Mouse (Mus musculus) retina, postnatal 1 day (tissue): ENCODE results near the gene St3gal4.
"Not testable (repeated sequence)": the region's sequence is repeated elsewhere in the genome, so short reads cannot be mapped to it uniquely, and the experiment has no call there.

Experiments
- DNase-seq: peaks from one replicate; pipeline ENCODE4 v3.0.0-alpha.2; 2012

St3gal4 gene

GRCm38 (mm10) chr9:35119168-35119567 is at the start of gene St3gal4:
Gene St3gal4 (minus strand): TSS chr9:35119268.
- DNase-seq: no peak

- DNase-seq: peak; percentile 92
Observed at GRCm38 (mm10) chr9:35166798-35167635, 47.9 kb upstream of the St3gal4 start.

- peak; percentile 77 for DNase-seq
Observed at GRCm38 (mm10) chr9:35166144-35166797, 47.2 kb upstream of the St3gal4 start.

GRCm38 (mm10) chr9:35164142-35164874 is 45.2 kb upstream of the St3gal4 start:
- no peak for DNase-seq

GRCm38 (mm10) chr9:35163011-35163690 is 44.1 kb upstream of the St3gal4 start:
- DNase-seq: no peak

- no peak for DNase-seq
Observed at GRCm38 (mm10) chr9:35161721-35162120, 42.7 kb upstream of the St3gal4 start.

GRCm38 (mm10) chr9:35160662-35161061 is 41.6 kb upstream of the St3gal4 start:
- DNase-seq: no peak

GRCm38 (mm10) chr9:35158477-35158876 is 39.4 kb upstream of the St3gal4 start:
- DNase-seq: no peak

GRCm38 (mm10) chr9:35156862-35157261 is 37.8 kb upstream of the St3gal4 start:
- DNase-seq: no peak

GRCm38 (mm10) chr9:35156002-35156710 is 37.1 kb upstream of the St3gal4 start:
- peak; percentile 11 for DNase-seq

GRCm38 (mm10) chr9:35152923-35153322 is 33.9 kb upstream of the St3gal4 start:
- peak; percentile 13 for DNase-seq

GRCm38 (mm10) chr9:35148822-35149221 is 29.8 kb upstream of the St3gal4 start:
- not testable (repeated sequence) for DNase-seq

- not testable (repeated sequence) for DNase-seq
Observed at GRCm38 (mm10) chr9:35147261-35147660, 28.2 kb upstream of the St3gal4 start.

- DNase-seq: no peak
Observed at GRCm38 (mm10) chr9:35145829-35146228, 26.8 kb upstream of the St3gal4 start.

- no peak for DNase-seq
Observed at GRCm38 (mm10) chr9:35145118-35145517, 26.1 kb upstream of the St3gal4 start.

- no peak for DNase-seq
Observed at GRCm38 (mm10) chr9:35142221-35142620, 23.2 kb upstream of the St3gal4 start.

- no peak for DNase-seq
Observed at GRCm38 (mm10) chr9:35139231-35139744, 20.2 kb upstream of the St3gal4 start.

- no peak for DNase-seq
Observed at GRCm38 (mm10) chr9:35138029-35138428, 19.0 kb upstream of the St3gal4 start.

- no peak for DNase-seq
Observed at GRCm38 (mm10) chr9:35135575-35135974, 16.5 kb upstream of the St3gal4 start.

GRCm38 (mm10) chr9:35131637-35132397 is 12.7 kb upstream of the St3gal4 start:
- no peak for DNase-seq

GRCm38 (mm10) chr9:35128995-35129418 is 9.9 kb upstream of the St3gal4 start:
- DNase-seq: no peak
